Comparison of ENCODE assay signal across 12 mouse cellular contexts in the genomic region with DNA sequence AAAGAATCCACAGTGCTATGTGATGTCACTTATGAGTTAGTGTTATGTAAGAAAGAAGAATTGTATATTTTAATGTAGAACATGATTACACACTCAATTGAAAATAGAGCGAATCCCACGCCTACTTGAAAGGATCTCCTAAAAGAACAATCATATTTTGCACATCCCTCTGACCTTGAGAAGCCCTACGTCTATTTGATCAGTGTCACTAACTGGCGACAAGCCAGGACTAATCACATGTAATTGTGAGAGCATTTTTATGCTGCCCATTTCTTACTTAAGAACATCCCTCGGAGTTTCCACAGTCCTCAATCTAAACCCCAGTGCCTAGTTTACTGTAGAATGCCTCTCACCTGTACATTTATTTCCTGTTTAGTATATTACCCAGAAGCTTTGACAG.
"Had no signal": no experiment of that assay in that cellular context is flagged by ENCODE, and none has a peak within 500 bp of the region (broad histone marks: within the 10 kb centered on the region; RNA-seq: fewer than 3 reads in every experiment).

No protein-coding gene starts in this region.

- H3K9ac ChIP-seq: lung, embryonic 14.5 days; midbrain, embryonic 12.5 days; midbrain, embryonic 15.5 days; neural tube, embryonic 12.5 days; neural tube, embryonic 15.5 days had no signal

- H3K27ac ChIP-seq: kidney, postnatal 0 days; layer of hippocampus, adult 2 months; liver, embryonic 13.5 days; macrophage; midbrain, embryonic 12.5 days; midbrain, embryonic 15.5 days; neural tube, embryonic 12.5 days; neural tube, embryonic 15.5 days had no signal

- H3K4me3 ChIP-seq: layer of hippocampus, adult 2 months; liver, embryonic 13.5 days; midbrain, embryonic 12.5 days; midbrain, embryonic 15.5 days; neural tube, embryonic 12.5 days; neural tube, embryonic 15.5 days had no signal

- H3K27me3 ChIP-seq: liver, embryonic 13.5 days; midbrain, embryonic 12.5 days; midbrain, embryonic 15.5 days; neural tube, embryonic 12.5 days; neural tube, embryonic 15.5 days had no signal

- H3K4me2 ChIP-seq: lung, embryonic 14.5 days; midbrain, embryonic 12.5 days; midbrain, embryonic 15.5 days; neural tube, embryonic 12.5 days; neural tube, embryonic 15.5 days had no signal

- ATAC-seq: midbrain, embryonic 15.5 days had no signal

- DNase-seq: kidney, adult 2 months; kidney, postnatal 25 days; layer of hippocampus, adult 9-11 months had no signal

- H3K9me3 ChIP-seq: liver, embryonic 13.5 days; midbrain, embryonic 12.5 days; midbrain, embryonic 15.5 days; neural tube, embryonic 12.5 days; neural tube, embryonic 15.5 days had no signal

- H3K36me3 ChIP-seq: liver, embryonic 13.5 days; midbrain, embryonic 12.5 days; midbrain, embryonic 15.5 days; neural tube, embryonic 12.5 days; neural tube, embryonic 15.5 days had no signal
